Mouse (Mus musculus): ENCODE data around the gene Plod2. TPM values are rescaled to one million over a fixed set of nuclear protein-coding genes. Genes with fewer than 3 reads are reported as not detected.

Plod2 gene
- polyA plus RNA-seq, 1 experiment from 2014 or later: 21.9 TPM

- peaks cover 17% of the 10 kb centered on the region for H3K4me1 ChIP-seq
- no peak overlapping the region for H3K4me2 ChIP-seq (replicated peaks)
Observed at GRCm38 (mm10) chr9:92544146-92544545, 2.1 kb downstream of the Plod2 start.

GRCm38 (mm10) chr9:92545021-92545420, 3.0 kb downstream of the Plod2 start:
- Histone ChIP-seq H3K27me3 (no peaks in the 10 kb centered on the region), H3K9ac (replicated peaks) (no peak overlapping the region), H3K4me2 (replicated peaks) (no peak overlapping the region), H3K9me3 (no peaks in the 10 kb centered on the region), H3K4me1 (peaks cover 17% of the 10 kb centered on the region), H3K36me3 (no peaks in the 10 kb centered on the region), H3K27ac (replicated peaks) (no peak overlapping the region), H3K4me3 (no peak overlapping the region)
- WGBS: 91% methylated on average over 6 of the region's 6 CpGs
- no peak for ATAC-seq (ENCODE audit: low FRiP score, low read depth)

More at GRCm38 (mm10) chr9:92544146-92544545, 2.1 kb downstream of the Plod2 start:
- 40% methylated on average over 1 of the region's 1 CpGs for WGBS
- no peak for ATAC-seq (ENCODE audit: low FRiP score, low read depth)
- Histone ChIP-seq H3K36me3 (no peaks in the 10 kb centered on the region), H3K27me3 (no peaks in the 10 kb centered on the region), H3K4me3 (no peak overlapping the region), H3K27ac (replicated peaks) (no peak overlapping the region), H3K9ac (replicated peaks) (no peak overlapping the region), H3K9me3 (no peaks in the 10 kb centered on the region)

DNA sequence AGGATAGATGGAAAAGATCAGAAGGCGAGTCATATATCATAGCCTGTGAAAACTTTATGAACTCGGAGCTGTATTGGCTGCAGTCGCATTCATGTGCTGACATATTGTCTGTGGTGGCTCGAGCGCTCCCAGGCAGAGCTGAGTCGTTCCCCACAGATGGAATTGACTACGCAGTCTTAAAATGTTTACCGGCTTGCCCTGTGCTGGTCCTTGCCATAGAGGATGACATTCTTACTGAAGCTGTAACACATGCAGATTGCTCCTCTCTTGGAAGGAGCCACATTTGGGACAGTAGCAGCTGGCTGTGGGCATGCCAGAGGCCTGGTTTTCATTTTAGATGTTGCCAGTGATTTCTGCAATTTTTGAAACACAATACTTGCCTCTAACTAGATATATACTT, 4.4 kb downstream of the Plod2 start:
- Histone ChIP-seq H3K9ac (replicated peaks) (no peak overlapping the region), H3K27ac (replicated peaks) (no peak overlapping the region), H3K36me3 (no peaks in the 10 kb centered on the region), H3K27me3 (no peaks in the 10 kb centered on the region), H3K4me2 (replicated peaks) (no peak overlapping the region), H3K9me3 (no peaks in the 10 kb centered on the region), H3K4me1 (peaks cover 16% of the 10 kb centered on the region), H3K4me3 (no peak overlapping the region)
- no peak for ATAC-seq (ENCODE audit: low FRiP score, low read depth)
- WGBS: 93% methylated on average over 8 of the region's 8 CpGs

GRCm38 (mm10) chr9:92547106-92547505, 5.1 kb downstream of the Plod2 start:
- H3K9me3 ChIP-seq: no peaks in the 10 kb centered on the region
- ATAC-seq (ENCODE audit: low FRiP score, low read depth): no peak

GRCm38 (mm10) chr9:92547821-92548220, 5.8 kb downstream of the Plod2 start:
- no peaks in the 10 kb centered on the region for H3K36me3 ChIP-seq
- peaks cover 14% of the 10 kb centered on the region for H3K4me1 ChIP-seq
- H3K27me3 ChIP-seq: no peaks in the 10 kb centered on the region
- no peak overlapping the region for H3K4me2 ChIP-seq (replicated peaks)
- no peak overlapping the region for H3K4me3 ChIP-seq
- ATAC-seq (ENCODE audit: low FRiP score, low read depth): no peak
- no peak overlapping the region for H3K27ac ChIP-seq (replicated peaks)
- no peaks in the 10 kb centered on the region for H3K9me3 ChIP-seq
- no peak overlapping the region for H3K9ac ChIP-seq (replicated peaks)
- WGBS: 90% methylated on average over 7 of the region's 7 CpGs

More at GRCm38 (mm10) chr9:92547106-92547505, 5.1 kb downstream of the Plod2 start:
- Histone ChIP-seq H3K9ac (replicated peaks) (no peak overlapping the region), H3K27me3 (no peaks in the 10 kb centered on the region), H3K4me2 (replicated peaks) (no peak overlapping the region), H3K27ac (replicated peaks) (no peak overlapping the region), H3K4me1 (peaks cover 14% of the 10 kb centered on the region), H3K36me3 (no peaks in the 10 kb centered on the region), H3K4me3 (no peak overlapping the region)
- WGBS: 72% methylated on average over 2 of the region's 2 CpGs

DNA sequence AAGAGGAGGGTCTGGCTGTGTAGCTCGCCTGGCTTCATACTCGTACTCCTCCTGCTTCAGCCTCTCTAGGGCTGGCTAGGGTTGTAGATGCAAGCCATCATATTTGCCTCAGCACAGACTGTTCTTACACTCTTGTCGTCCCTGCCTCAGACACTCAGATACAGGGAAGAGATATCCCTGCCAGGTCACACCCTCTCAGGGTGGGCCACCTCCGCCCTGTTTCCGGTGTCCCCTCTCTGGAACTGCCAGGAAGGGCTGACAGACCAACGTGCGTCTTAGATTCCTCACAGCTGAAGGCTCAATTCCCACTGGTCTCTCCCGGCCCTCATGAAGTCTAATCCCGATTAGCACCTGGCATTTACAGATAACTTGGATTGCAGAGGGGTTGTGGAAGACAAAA, 6.6 kb downstream of the Plod2 start:
- H3K9me3 ChIP-seq: no peaks in the 10 kb centered on the region
- 74% methylated on average over 9 of the region's 9 CpGs for WGBS
- peaks cover 10% of the 10 kb centered on the region for H3K4me1 ChIP-seq
- no peak overlapping the region for H3K27ac ChIP-seq (replicated peaks)
- ATAC-seq (ENCODE audit: low FRiP score, low read depth): no peak
- H3K36me3 ChIP-seq: no peaks in the 10 kb centered on the region
- no peaks in the 10 kb centered on the region for H3K27me3 ChIP-seq
- H3K4me3 ChIP-seq: no peak overlapping the region
- H3K9ac ChIP-seq (replicated peaks): no peak overlapping the region
- H3K4me2 ChIP-seq (replicated peaks): no peak overlapping the region

DNA sequence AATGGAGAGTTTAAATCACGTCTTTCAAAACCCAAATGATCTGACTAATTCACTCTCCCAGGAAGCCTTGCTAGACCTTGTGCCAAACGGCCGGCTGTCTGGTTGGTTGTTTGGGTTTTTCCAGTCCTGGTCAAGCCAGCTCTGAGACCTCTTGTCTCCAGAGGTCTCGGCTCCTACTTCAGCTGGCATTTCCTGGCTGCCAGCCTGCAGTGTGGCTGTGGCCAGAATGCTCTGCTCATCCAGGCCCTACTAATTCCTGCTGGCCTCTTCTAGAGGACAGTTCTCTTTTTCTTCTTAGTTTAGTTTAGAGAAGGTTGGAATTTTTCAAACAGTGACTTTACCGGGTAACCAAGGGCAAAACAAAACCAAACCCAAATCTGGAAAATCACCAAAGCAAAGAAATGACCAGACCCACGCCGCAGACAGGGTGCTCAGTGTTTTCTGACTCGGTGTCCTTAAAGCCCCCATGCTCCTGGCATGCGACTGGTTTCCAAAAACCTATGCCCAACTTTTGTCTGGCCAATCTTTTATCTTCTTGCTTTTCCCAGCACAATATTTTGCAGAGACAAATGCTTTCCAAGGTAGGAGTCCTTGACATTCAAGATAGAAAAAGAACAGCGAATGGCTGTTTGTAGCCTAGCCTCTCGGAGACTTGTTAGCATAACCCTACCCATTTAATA, 7.9 kb downstream of the Plod2 start:
- ATAC-seq (ENCODE audit: low FRiP score, low read depth): no peak
- H3K9ac ChIP-seq (replicated peaks): no peak overlapping the region
- no peak overlapping the region for H3K4me2 ChIP-seq (replicated peaks)
- no peak overlapping the region for H3K27ac ChIP-seq (replicated peaks)
- H3K4me1 ChIP-seq: peaks cover 3% of the 10 kb centered on the region; the same call in 1 of the 2 replicates
- no peaks in the 10 kb centered on the region for H3K27me3 ChIP-seq
- no peak overlapping the region for H3K4me3 ChIP-seq
- 85% methylated on average over 11 of the region's 11 CpGs for WGBS
- H3K36me3 ChIP-seq: no peaks in the 10 kb centered on the region
- no peaks in the 10 kb centered on the region for H3K9me3 ChIP-seq

- H3K4me2 ChIP-seq (replicated peaks): no peak overlapping the region
- no peaks in the 10 kb centered on the region for H3K9me3 ChIP-seq
- H3K4me3 ChIP-seq: no peak overlapping the region
- no peak overlapping the region for H3K9ac ChIP-seq (replicated peaks)
- H3K27ac ChIP-seq (replicated peaks): no peak overlapping the region
- no peak for ATAC-seq (ENCODE audit: low FRiP score, low read depth)
- 66% methylated on average over 2 of the region's 2 CpGs for WGBS
- no peaks in the 10 kb centered on the region for H3K27me3 ChIP-seq
- no peaks in the 10 kb centered on the region for H3K36me3 ChIP-seq
- peaks cover 2% of the 10 kb centered on the region; the same call in 1 of the 2 replicates for H3K4me1 ChIP-seq
Observed at GRCm38 (mm10) chr9:92550981-92551380, 9.0 kb downstream of the Plod2 start.

GRCm38 (mm10) chr9:92551666-92552065, 9.6 kb downstream of the Plod2 start:
- Histone ChIP-seq H3K27me3 (no peaks in the 10 kb centered on the region), H3K9me3 (no peaks in the 10 kb centered on the region), H3K9ac (replicated peaks) (no peak overlapping the region), H3K36me3 (no peaks in the 10 kb centered on the region), H3K4me1 (no peaks in the 10 kb centered on the region), H3K4me2 (replicated peaks) (no peak overlapping the region), H3K4me3 (no peak overlapping the region), H3K27ac (replicated peaks) (no peak overlapping the region)
- ATAC-seq (ENCODE audit: low FRiP score, low read depth): no peak
- 76% methylated on average over 4 of the region's 4 CpGs for WGBS

GRCm38 (mm10) chr9:92552691-92553090, 10.7 kb downstream of the Plod2 start:
- no peak overlapping the region for H3K4me2 ChIP-seq (replicated peaks)
- H3K9me3 ChIP-seq: no peaks in the 10 kb centered on the region
- no peak overlapping the region for H3K4me3 ChIP-seq
- no peak for ATAC-seq (ENCODE audit: low FRiP score, low read depth)
- H3K4me1 ChIP-seq: no peaks in the 10 kb centered on the region
- no peaks in the 10 kb centered on the region for H3K27me3 ChIP-seq
- no peaks in the 10 kb centered on the region for H3K36me3 ChIP-seq
- WGBS: 91% methylated on average over 3 of the region's 3 CpGs
- no peak overlapping the region for H3K27ac ChIP-seq (replicated peaks)
- H3K9ac ChIP-seq (replicated peaks): no peak overlapping the region

GRCm38 (mm10) chr9:92555006-92555958, 13.3 kb downstream of the Plod2 start:
- ATAC-seq (ENCODE audit: low FRiP score, low read depth): no peak
- H3K27me3 ChIP-seq: no peaks in the 10 kb centered on the region
- H3K4me1 ChIP-seq: no peaks in the 10 kb centered on the region
- H3K27ac ChIP-seq (replicated peaks): no peak overlapping the region
- no peaks in the 10 kb centered on the region for H3K36me3 ChIP-seq
- WGBS: 82% methylated on average over 6 of the region's 6 CpGs
- H3K4me2 ChIP-seq (replicated peaks): no peak overlapping the region
- H3K9me3 ChIP-seq: no peaks in the 10 kb centered on the region
- H3K9ac ChIP-seq (replicated peaks): no peak overlapping the region
- no peak overlapping the region for H3K4me3 ChIP-seq

DNA sequence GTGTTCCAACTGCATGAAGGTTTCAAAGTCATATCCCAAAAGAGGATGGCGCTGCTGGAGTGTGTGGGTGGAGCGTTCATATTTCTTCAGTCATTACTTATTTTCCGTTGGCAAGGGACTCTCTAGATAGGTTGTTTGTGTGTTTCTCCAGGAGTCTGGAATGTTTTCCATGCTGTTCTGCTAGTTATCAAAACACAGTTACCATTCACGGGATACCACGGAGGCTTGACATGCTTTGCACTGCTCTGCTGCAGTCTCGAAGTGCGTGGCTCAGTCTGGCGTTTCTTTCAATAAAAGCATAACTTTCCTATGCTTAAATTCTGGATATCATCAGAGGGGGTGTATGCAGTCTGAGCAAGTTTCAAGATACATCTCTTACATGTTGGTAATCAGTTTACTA, 17.7 kb downstream of the Plod2 start:
- no peak overlapping the region for H3K9ac ChIP-seq (replicated peaks)
- H3K4me1 ChIP-seq: peaks cover 5% of the 10 kb centered on the region
- H3K9me3 ChIP-seq: 0 out of 2 replicates have a peak, but pooled peaks cover 3% of the 10 kb centered on the region
- no peak overlapping the region for H3K27ac ChIP-seq (replicated peaks)
- no peaks in the 10 kb centered on the region for H3K36me3 ChIP-seq
- H3K27me3 ChIP-seq: no peaks in the 10 kb centered on the region
- no peak overlapping the region for H3K4me2 ChIP-seq (replicated peaks)
- ATAC-seq (ENCODE audit: low FRiP score, low read depth): no peak
- 87% methylated on average over 8 of the region's 8 CpGs for WGBS
- no peak overlapping the region for H3K4me3 ChIP-seq

Measured in midbrain, embryonic 12.5 days (tissue).